Mouse (Mus musculus): ENCODE results near the gene Slc16a6. TPM values are rescaled to one million over a fixed set of nuclear protein-coding genes. Genes with fewer than 3 reads are reported as not detected.

Slc16a6 gene
- polyA plus RNA-seq, 1 experiment from 2014 or later: 6.4 TPM

- WGBS: 72% methylated on average over 5 of the region's 5 CpGs
- H3K4me1 ChIP-seq (ENCODE audit: control insufficient read depth, insufficient read depth, low read depth, low read length): peaks cover 10% of the 10 kb centered on the region
- no peak overlapping the region for H3K27ac ChIP-seq (ENCODE audit: low read depth, low read length)
- no peak for ATAC-seq
- no peaks in the 10 kb centered on the region for H3K9me3 ChIP-seq (ENCODE audit: control insufficient read depth, low read length)
- H3K27me3 ChIP-seq (replicated peaks; ENCODE audit: control insufficient read depth, insufficient read depth, low read length): no peaks in the 10 kb centered on the region; the same call in 1 of the 2 replicates
- H3K4me2 ChIP-seq (ENCODE audit: low read length): no peak overlapping the region
- H3K9ac ChIP-seq (ENCODE audit: low read depth, low read length): no peak overlapping the region
- H3K4me3 ChIP-seq (ENCODE audit: low read length): no peak overlapping the region
- H3K36me3 ChIP-seq (ENCODE audit: control insufficient read depth, insufficient read depth, low read length): no peaks in the 10 kb centered on the region
Observed at GRCm38 (mm10) chr11:109442166-109442730, 31.1 kb downstream of the Slc16a6 start.

- ATAC-seq: no peak
- peaks cover 3% of the 10 kb centered on the region; the same call in 1 of the 2 replicates for H3K36me3 ChIP-seq (ENCODE audit: control insufficient read depth, insufficient read depth, low read length)
- H3K4me2 ChIP-seq (ENCODE audit: low read length): no peak overlapping the region
- H3K9ac ChIP-seq (ENCODE audit: low read depth, low read length): no peak overlapping the region
- no peaks in the 10 kb centered on the region; the same call in 1 of the 2 replicates for H3K27me3 ChIP-seq (replicated peaks; ENCODE audit: control insufficient read depth, insufficient read depth, low read length)
- H3K4me1 ChIP-seq (ENCODE audit: control insufficient read depth, insufficient read depth, low read depth, low read length): peaks cover 10% of the 10 kb centered on the region
- H3K27ac ChIP-seq (ENCODE audit: low read depth, low read length): no peak overlapping the region
- no peak overlapping the region for H3K4me3 ChIP-seq (ENCODE audit: low read length)
- no peaks in the 10 kb centered on the region for H3K9me3 ChIP-seq (ENCODE audit: control insufficient read depth, low read length)
- 60% methylated on average over 3 of the region's 3 CpGs for WGBS
Observed at GRCm38 (mm10) chr11:109441119-109441518, 32.3 kb downstream of the Slc16a6 start.

GRCm38 (mm10) chr11:109440641-109441040, 32.8 kb downstream of the Slc16a6 start:
- Histone ChIP-seq H3K27me3 (replicated peaks; ENCODE audit: control insufficient read depth, insufficient read depth, low read length) (no peaks in the 10 kb centered on the region; the same call in 1 of the 2 replicates), H3K9me3 (ENCODE audit: control insufficient read depth, low read length) (no peaks in the 10 kb centered on the region), H3K4me2 (ENCODE audit: low read length) (peak overlapping the region; percentile 66), H3K36me3 (ENCODE audit: control insufficient read depth, insufficient read depth, low read length) (peaks cover 6% of the 10 kb centered on the region; the same call in 1 of the 2 replicates), H3K4me1 (ENCODE audit: control insufficient read depth, insufficient read depth, low read depth, low read length) (peaks cover 10% of the 10 kb centered on the region), H3K9ac (ENCODE audit: low read depth, low read length) (no peak overlapping the region; the same call in 1 of the 2 replicates), H3K4me3 (ENCODE audit: low read length) (no peak overlapping the region), H3K27ac (ENCODE audit: low read depth, low read length) (no peak overlapping the region)
- 68% methylated on average over 4 of the region's 4 CpGs for WGBS
- no peak for ATAC-seq

GRCm38 (mm10) chr11:109439829-109440340, 33.5 kb downstream of the Slc16a6 start:
- Histone ChIP-seq H3K36me3 (ENCODE audit: control insufficient read depth, insufficient read depth, low read length) (peaks cover 13% of the 10 kb centered on the region), H3K9ac (ENCODE audit: low read depth, low read length) (peak overlapping the region; percentile 62), H3K9me3 (ENCODE audit: control insufficient read depth, low read length) (no peaks in the 10 kb centered on the region), H3K27me3 (replicated peaks; ENCODE audit: control insufficient read depth, insufficient read depth, low read length) (no peaks in the 10 kb centered on the region; the same call in 1 of the 2 replicates), H3K4me3 (ENCODE audit: low read length) (peak overlapping the region; percentile 45), H3K4me2 (ENCODE audit: low read length) (peak overlapping the region; percentile 66), H3K27ac (ENCODE audit: low read depth, low read length) (no peak overlapping the region), H3K4me1 (ENCODE audit: control insufficient read depth, insufficient read depth, low read depth, low read length) (peaks cover 10% of the 10 kb centered on the region)
- peak; percentile 76 for ATAC-seq
- 2% methylated on average over 32 of the region's 32 CpGs for WGBS

- no peak overlapping the region for H3K27ac ChIP-seq (ENCODE audit: low read depth, low read length)
- no peaks in the 10 kb centered on the region; the same call in 1 of the 2 replicates for H3K27me3 ChIP-seq (replicated peaks; ENCODE audit: control insufficient read depth, insufficient read depth, low read length)
- peaks cover 10% of the 10 kb centered on the region for H3K4me1 ChIP-seq (ENCODE audit: control insufficient read depth, insufficient read depth, low read depth, low read length)
- WGBS: 18% methylated on average over 5 of the region's 5 CpGs
- H3K4me2 ChIP-seq (ENCODE audit: low read length): peak overlapping the region; percentile 66
- peaks cover 18% of the 10 kb centered on the region for H3K36me3 ChIP-seq (ENCODE audit: control insufficient read depth, insufficient read depth, low read length)
- peak; percentile 40; the same call in 1 of the 2 replicates for ATAC-seq
- peak overlapping the region; percentile 62; the same call in 1 of the 2 replicates for H3K9ac ChIP-seq (ENCODE audit: low read depth, low read length)
- no peak overlapping the region for H3K4me3 ChIP-seq (ENCODE audit: low read length)
- H3K9me3 ChIP-seq (ENCODE audit: control insufficient read depth, low read length): no peaks in the 10 kb centered on the region
Observed at GRCm38 (mm10) chr11:109439209-109439608, 34.2 kb downstream of the Slc16a6 start.

- no peak overlapping the region for H3K4me2 ChIP-seq (ENCODE audit: low read length)
- no peak for ATAC-seq
- H3K36me3 ChIP-seq (ENCODE audit: control insufficient read depth, insufficient read depth, low read length): peaks cover 25% of the 10 kb centered on the region
- H3K4me3 ChIP-seq (ENCODE audit: low read length): no peak overlapping the region
- H3K27ac ChIP-seq (ENCODE audit: low read depth, low read length): no peak overlapping the region
- no peak overlapping the region for H3K9ac ChIP-seq (ENCODE audit: low read depth, low read length)
- H3K4me1 ChIP-seq (ENCODE audit: control insufficient read depth, insufficient read depth, low read depth, low read length): peaks cover 10% of the 10 kb centered on the region
- 69% methylated on average over 7 of the region's 8 CpGs for WGBS
- no peaks in the 10 kb centered on the region for H3K9me3 ChIP-seq (ENCODE audit: control insufficient read depth, low read length)
- H3K27me3 ChIP-seq (replicated peaks; ENCODE audit: control insufficient read depth, insufficient read depth, low read length): no peaks in the 10 kb centered on the region; the same call in 1 of the 2 replicates
Observed at GRCm38 (mm10) chr11:109436889-109437288, 36.5 kb downstream of the Slc16a6 start.

- H3K27me3 ChIP-seq (replicated peaks; ENCODE audit: control insufficient read depth, insufficient read depth, low read length): no peaks in the 10 kb centered on the region
- H3K27ac ChIP-seq (ENCODE audit: low read depth, low read length): no peak overlapping the region
- 95% methylated on average over 16 of the region's 16 CpGs for WGBS
- no peak overlapping the region for H3K4me2 ChIP-seq (ENCODE audit: low read length)
- no peaks in the 10 kb centered on the region for H3K9me3 ChIP-seq (ENCODE audit: control insufficient read depth, low read length)
- no peak for ATAC-seq
- no peak overlapping the region for H3K4me3 ChIP-seq (ENCODE audit: low read length)
- H3K4me1 ChIP-seq (ENCODE audit: control insufficient read depth, insufficient read depth, low read depth, low read length): no peaks in the 10 kb centered on the region
- peaks cover 36% of the 10 kb centered on the region for H3K36me3 ChIP-seq (ENCODE audit: control insufficient read depth, insufficient read depth, low read length)
- no peak overlapping the region for H3K9ac ChIP-seq (ENCODE audit: low read depth, low read length)
Observed at GRCm38 (mm10) chr11:109434233-109434798, 39.1 kb downstream of the Slc16a6 start.

GRCm38 (mm10) chr11:109427353-109427752, 46.0 kb downstream of the Slc16a6 start:
- no peak for ATAC-seq
- H3K4me2 ChIP-seq (ENCODE audit: low read length): peak overlapping the region; percentile 79
- no peaks in the 10 kb centered on the region for H3K27me3 ChIP-seq (replicated peaks; ENCODE audit: control insufficient read depth, insufficient read depth, low read length)
- WGBS: 97% methylated on average over 5 of the region's 5 CpGs
- H3K9ac ChIP-seq (ENCODE audit: low read depth, low read length): no peak overlapping the region
- H3K27ac ChIP-seq (ENCODE audit: low read depth, low read length): no peak overlapping the region
- H3K4me1 ChIP-seq (ENCODE audit: control insufficient read depth, insufficient read depth, low read depth, low read length): peaks cover 5% of the 10 kb centered on the region
- H3K4me3 ChIP-seq (ENCODE audit: low read length): no peak overlapping the region
- H3K36me3 ChIP-seq (ENCODE audit: control insufficient read depth, insufficient read depth, low read length): peaks cover 11% of the 10 kb centered on the region
- H3K9me3 ChIP-seq (ENCODE audit: control insufficient read depth, low read length): no peaks in the 10 kb centered on the region

GRCm38 (mm10) chr11:109426272-109426586, 47.2 kb downstream of the Slc16a6 start:
- Histone ChIP-seq H3K36me3 (ENCODE audit: control insufficient read depth, insufficient read depth, low read length) (peaks cover 11% of the 10 kb centered on the region), H3K9me3 (ENCODE audit: control insufficient read depth, low read length) (no peaks in the 10 kb centered on the region; the same call in 1 of the 2 replicates), H3K9ac (ENCODE audit: low read depth, low read length) (peak overlapping the region; percentile 86), H3K4me1 (ENCODE audit: control insufficient read depth, insufficient read depth, low read depth, low read length) (peaks cover 5% of the 10 kb centered on the region), H3K4me2 (ENCODE audit: low read length) (peak overlapping the region; percentile 79), H3K4me3 (ENCODE audit: low read length) (peak overlapping the region; percentile 69), H3K27me3 (replicated peaks; ENCODE audit: control insufficient read depth, insufficient read depth, low read length) (no peaks in the 10 kb centered on the region), H3K27ac (ENCODE audit: low read depth, low read length) (peak overlapping the region; percentile 84)
- no peak for ATAC-seq
- WGBS: 0% methylated on average over 11 of the region's 11 CpGs
